Mouse (Mus musculus) kidney, adult 2 months (tissue): ENCODE data around the gene Wdr73. TPM values are rescaled to one million over a fixed set of nuclear protein-coding genes. Genes with fewer than 3 reads are reported as not detected.

Experiments
- DNase-seq: peaks from one replicate; pipeline ENCODE4 v3.0.0; 2021
- H3K27ac ChIP-seq: fragments of 200-500 bp; 2 replicates; pipeline ENCODE4 v1.5.1; 2012; ENCODE audit warnings: low read depth, low read length, control low read depth, inconsistent platforms; ENCODE audit not compliant: insufficient read depth
- H3K27me3 ChIP-seq: fragments of 200-500 bp; replicated peaks from 2 replicates; pipeline ENCODE4 v1.6.1; 2012; ENCODE audit warnings: mild to moderate bottlenecking, moderate library complexity, low read length, inconsistent platforms; ENCODE audit not compliant: control insufficient read depth, insufficient read depth
- H3K36me3 ChIP-seq: fragments of 200-500 bp; 2 replicates; pipeline ENCODE4 v1.6.1; 2012; ENCODE audit warnings: mild to moderate bottlenecking, moderate library complexity, low read length, inconsistent platforms; ENCODE audit not compliant: control insufficient read depth, insufficient read depth
- H3K4me1 ChIP-seq: fragments of 200-500 bp; 2 replicates; pipeline ENCODE4 v1.6.1; 2011; ENCODE audit warnings: low read length; ENCODE audit not compliant: control insufficient read depth, insufficient read depth
- H3K4me3 ChIP-seq: fragments of 200-500 bp; 2 replicates; pipeline ENCODE4 v1.5.1; 2011; ENCODE audit warnings: mild to moderate bottlenecking, low read depth, low read length, control low read depth; ENCODE audit not compliant: insufficient read depth
- CTCF ChIP-seq: fragments of 200-500 bp; conservative IDR thresholded peaks from 2 replicates; pipeline ENCODE4 v1.5.1; 2011; ENCODE audit warnings: low read depth, mild to moderate bottlenecking, control low read depth, low read length, moderate library complexity, mixed read lengths; ENCODE audit not compliant: insufficient read depth, insufficient read length
- POLR2A ChIP-seq: fragments of 200-500 bp; IDR thresholded peaks from one replicate; pipeline ENCODE4 v1.6.1; 2011; ENCODE audit warnings: low read depth, low read length, control low read depth
- WGBS: fragments of 180-500 bp; shearing (Covaris S2); methylation state at CpG from one replicate; pipeline ENCODE4 v1.1.7; 2018; 5-methylcytosine and 5-hydroxymethylcytosine counted together
- polyA plus RNA-seq: library from polyadenylated mRNA; depleted of rRNA; stranded (reverse); fragments of >200 nt; gene quantifications from 2 replicates; pipeline ENCODE4 v1.2.3, GENCODE M21; 2012

Wdr73 gene
- polyA plus RNA-seq, 1 experiment: 16.1 TPM

GRCm38 (mm10) chr7:80893753-80894129 is 7.3 kb downstream of the Wdr73 start:
- 62% methylated on average over 6 of the region's 6 CpGs for WGBS
- Histone ChIP-seq H3K27ac (peak overlapping the region; percentile 24), H3K36me3 (no peaks in the 10 kb centered on the region; the same call in 1 of the 2 replicates), H3K27me3 (no peaks in the 10 kb centered on the region), H3K4me3 (no peak overlapping the region), H3K4me1 (peaks cover 4% of the 10 kb centered on the region; the same call in 1 of the 2 replicates)
- DNase-seq: peak; percentile 58
- TF ChIP-seq CTCF (no peak), POLR2A (no peak)

GRCm38 (mm10) chr7:80893086-80893752 is 7.8 kb downstream of the Wdr73 start:
- Histone ChIP-seq H3K36me3 (no peaks in the 10 kb centered on the region; the same call in 1 of the 2 replicates), H3K4me1 (peaks cover 4% of the 10 kb centered on the region; the same call in 1 of the 2 replicates), H3K27ac (peak overlapping the region; percentile 24), H3K4me3 (no peak overlapping the region), H3K27me3 (no peaks in the 10 kb centered on the region)
- TF ChIP-seq CTCF: no peak
- no peak for TF ChIP-seq POLR2A
- 85% methylated on average over 15 of the region's 15 CpGs for WGBS
- no peak for DNase-seq

GRCm38 (mm10) chr7:80889841-80890241 is 11.2 kb downstream of the Wdr73 start:
- Histone ChIP-seq H3K27ac (no peak overlapping the region), H3K4me3 (no peak overlapping the region), H3K36me3 (no peaks in the 10 kb centered on the region; the same call in 1 of the 2 replicates), H3K4me1 (peaks cover 4% of the 10 kb centered on the region; the same call in 1 of the 2 replicates), H3K27me3 (no peaks in the 10 kb centered on the region)
- DNase-seq: no peak
- no peak for TF ChIP-seq POLR2A
- no peak for TF ChIP-seq CTCF
- WGBS: 51% methylated on average over 13 of the region's 13 CpGs

GRCm38 (mm10) chr7:80889021-80889511 is 12.0 kb downstream of the Wdr73 start:
- no peak for TF ChIP-seq CTCF
- no peak for TF ChIP-seq POLR2A
- Histone ChIP-seq H3K27me3 (no peaks in the 10 kb centered on the region), H3K4me3 (no peak overlapping the region), H3K36me3 (no peaks in the 10 kb centered on the region; the same call in 1 of the 2 replicates), H3K27ac (peak overlapping the region; percentile 59; the same call in 1 of the 2 replicates), H3K4me1 (peaks cover 4% of the 10 kb centered on the region; the same call in 1 of the 2 replicates)
- 48% methylated on average over 9 of the region's 9 CpGs for WGBS
- DNase-seq: peak; percentile 60

GRCm38 (mm10) chr7:80888595-80888994 is 12.5 kb downstream of the Wdr73 start:
- TF ChIP-seq POLR2A: no peak
- no peak for TF ChIP-seq CTCF
- WGBS: 61% methylated on average over 7 of the region's 7 CpGs
- no peak overlapping the region for H3K4me3 ChIP-seq
- H3K4me1 ChIP-seq: peaks cover 4% of the 10 kb centered on the region; the same call in 1 of the 2 replicates
- peak overlapping the region; percentile 12; the same call in 1 of the 2 replicates for H3K27ac ChIP-seq
- DNase-seq: no peak
- no peaks in the 10 kb centered on the region for H3K27me3 ChIP-seq
- H3K36me3 ChIP-seq: no peaks in the 10 kb centered on the region; the same call in 1 of the 2 replicates

- Histone ChIP-seq H3K27me3 (no peaks in the 10 kb centered on the region), H3K4me1 (peaks cover 9% of the 10 kb centered on the region), H3K36me3 (no peaks in the 10 kb centered on the region), H3K4me3 (no peak overlapping the region), H3K27ac (no peak overlapping the region)
- 23% methylated on average over 1 of the region's 1 CpGs for WGBS
- no peak for TF ChIP-seq POLR2A
- TF ChIP-seq CTCF: peak; percentile 37
- no peak for DNase-seq
These were observed 15.4 kb downstream of the Wdr73 start for GRCm38 (mm10) chr7:80885666-80886065.

GRCm38 (mm10) chr7:80882830-80883505 is 18.1 kb downstream of the Wdr73 start:
- Histone ChIP-seq H3K36me3 (no peaks in the 10 kb centered on the region), H3K27me3 (no peaks in the 10 kb centered on the region), H3K27ac (no peak overlapping the region), H3K4me3 (peak overlapping the region; percentile 29), H3K4me1 (peaks cover 5% of the 10 kb centered on the region; the same call in 1 of the 2 replicates)
- DNase-seq: peak; percentile 89
- WGBS: 17% methylated on average over 14 of the region's 14 CpGs
- no peak for TF ChIP-seq POLR2A
- peak; percentile 54 for TF ChIP-seq CTCF
